Mouse (Mus musculus) frontal cortex, postnatal 14 days (tissue): ENCODE data around the gene Syvn1.

Experiments used
- DNase-seq, 2 experiments: peaks; one replicate each; pipeline ENCODE4 v3.0.0; 2022; ENCODE audit warnings: low spot score in 2 of 2

Gene Syvn1

GRCm38 (mm10) chr19:6046294-6047153 lies at the start of gene Syvn1:
Gene Syvn1 (plus strand): TSS chr19:6046576.
- peak; percentile 88 to 91 for DNase-seq

DNA sequence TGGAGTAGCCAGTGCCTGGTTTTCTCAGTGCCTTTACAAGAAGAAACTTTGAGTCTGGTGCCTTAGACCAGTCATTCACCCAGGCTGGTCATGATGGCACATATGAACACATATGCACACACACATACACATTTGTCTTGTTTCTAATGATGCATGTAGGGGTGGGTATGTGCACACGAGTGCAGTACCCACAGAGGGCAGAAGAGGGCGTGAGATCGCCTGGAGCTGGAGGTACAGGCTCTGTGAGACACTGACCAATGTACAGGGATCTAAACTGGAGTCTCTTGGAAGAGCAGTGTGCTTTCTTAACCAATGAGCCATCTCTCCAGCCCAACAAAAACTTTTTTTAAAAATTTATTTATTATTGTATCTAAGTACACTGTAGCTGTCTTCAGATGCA lies 48.2 kb upstream of the Syvn1 start:
- DNase-seq = no peak

- DNase-seq = no peak
Observed at GRCm38 (mm10) chr19:5999969-6000368, 46.4 kb upstream of the Syvn1 start.

- DNase-seq = no peak
Observed at GRCm38 (mm10) chr19:6005541-6005940, 40.8 kb upstream of the Syvn1 start.

- DNase-seq = no peak
Observed at GRCm38 (mm10) chr19:6007013-6007412, 39.4 kb upstream of the Syvn1 start.

DNA sequence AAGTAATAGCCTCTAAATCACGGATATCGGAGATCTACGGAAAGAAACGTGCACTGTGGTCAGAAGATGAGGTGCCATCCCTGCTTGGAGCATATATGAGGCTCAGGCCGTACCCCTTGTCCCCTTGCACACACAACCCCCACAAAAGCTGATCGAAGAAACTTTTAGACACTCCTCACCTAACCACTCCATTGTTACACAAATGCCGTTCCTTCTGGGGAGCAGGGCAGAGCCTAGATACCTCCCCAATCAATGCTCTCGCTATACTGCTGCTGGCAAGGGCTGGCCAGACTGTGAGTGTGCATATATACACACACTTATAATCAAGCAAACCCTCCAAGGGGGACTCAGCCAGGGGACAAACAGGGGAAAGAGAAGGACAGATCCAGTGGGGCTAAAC lies 37.2 kb upstream of the Syvn1 start:
- no peak for DNase-seq

GRCm38 (mm10) chr19:6013691-6014090 lies 32.7 kb upstream of the Syvn1 start:
- no peak for DNase-seq

- no peak for DNase-seq
Observed at GRCm38 (mm10) chr19:6014991-6015510, 31.3 kb upstream of the Syvn1 start.

DNA sequence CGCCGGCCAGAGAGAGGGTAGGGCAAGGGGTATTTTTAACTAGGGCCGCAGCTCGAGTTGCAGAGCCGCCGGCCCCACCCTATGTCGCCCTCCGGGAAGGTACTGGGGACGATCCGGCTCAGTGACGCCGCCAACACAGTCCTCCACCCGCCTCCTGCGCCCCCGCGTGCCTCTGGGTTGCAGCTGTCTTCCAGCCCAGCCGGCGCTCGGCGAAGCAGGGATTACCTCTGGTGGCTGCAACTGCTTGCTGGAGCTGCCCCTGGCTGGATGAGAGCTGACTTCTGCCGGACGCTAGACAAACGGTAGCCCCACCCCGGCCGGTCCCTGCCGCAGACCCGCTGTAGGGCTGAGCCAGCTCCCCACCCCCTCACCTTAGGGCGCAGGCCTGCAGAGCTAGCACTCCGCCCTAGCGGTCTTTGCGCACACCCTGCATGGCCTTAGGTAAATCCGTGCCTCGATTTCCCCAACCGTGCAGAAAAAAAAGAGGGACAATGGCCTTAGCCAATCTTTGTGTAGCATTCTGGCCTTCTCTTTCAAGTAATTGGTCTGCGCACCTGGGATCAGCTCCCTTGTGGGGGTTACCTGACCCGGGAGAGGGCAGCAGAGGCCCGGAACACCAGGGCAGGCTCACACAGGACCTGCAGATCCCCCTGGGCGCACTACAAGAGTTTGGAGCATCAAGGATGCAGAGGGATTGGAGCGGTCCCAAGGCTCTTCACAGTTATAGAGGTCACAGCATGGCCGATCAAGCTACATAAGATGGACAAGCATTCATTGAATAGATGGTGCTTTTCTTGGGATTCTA lies 30.7 kb upstream of the Syvn1 start, which contains the start of gene Capn1:
Gene Capn1, minus strand, starts transcription at position 387 of the 805 bp plus-strand sequence.
- DNase-seq = peak; percentile 22 to 45

GRCm38 (mm10) chr19:6016532-6016931 lies 29.8 kb upstream of the Syvn1 start:
- DNase-seq = no peak

DNA sequence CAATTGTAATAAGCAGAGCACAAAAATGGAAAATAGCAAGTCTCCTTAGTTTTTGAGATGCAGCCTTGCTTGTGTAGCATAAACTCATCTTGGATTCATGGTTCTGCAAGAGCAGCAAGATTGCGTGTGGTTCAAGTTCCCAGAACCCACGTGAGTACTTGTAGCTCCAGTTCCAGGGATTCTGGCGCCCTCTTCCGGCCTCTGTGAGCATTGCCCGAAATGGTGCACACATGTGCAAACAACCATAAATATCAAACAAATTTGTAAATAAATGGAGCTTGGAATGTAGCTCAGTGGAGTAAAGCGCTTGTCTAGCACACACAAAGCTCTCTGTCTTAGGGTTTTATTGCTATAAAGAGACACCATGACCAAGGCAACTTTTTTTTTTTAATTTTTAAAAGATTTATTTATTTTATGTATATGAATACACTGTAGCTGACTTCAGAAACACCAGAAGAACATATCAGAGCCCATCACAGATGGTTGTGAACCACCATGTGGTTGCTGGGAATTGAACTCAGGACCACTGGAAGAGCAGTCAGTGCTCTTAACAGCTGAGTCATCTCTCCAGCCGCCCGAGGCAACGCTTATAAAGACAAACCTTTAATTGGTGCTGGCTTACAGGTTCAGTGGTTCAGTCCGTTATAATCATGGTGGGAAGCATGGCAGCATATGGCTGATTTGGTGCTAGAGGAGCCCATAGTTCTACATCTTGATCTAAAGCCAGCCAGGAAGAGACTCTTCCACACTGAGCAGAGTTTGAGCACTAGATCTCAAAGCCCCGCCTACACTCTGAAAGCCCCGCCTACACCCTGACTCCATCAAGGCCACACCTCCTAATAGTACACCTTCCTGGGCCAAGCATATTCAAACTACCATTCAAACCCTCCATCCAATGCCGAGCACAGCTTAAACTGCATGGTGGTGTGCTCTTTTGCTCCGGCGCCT lies 28.0 kb upstream of the Syvn1 start:
- peak; percentile 64 to 81 for DNase-seq

DNA sequence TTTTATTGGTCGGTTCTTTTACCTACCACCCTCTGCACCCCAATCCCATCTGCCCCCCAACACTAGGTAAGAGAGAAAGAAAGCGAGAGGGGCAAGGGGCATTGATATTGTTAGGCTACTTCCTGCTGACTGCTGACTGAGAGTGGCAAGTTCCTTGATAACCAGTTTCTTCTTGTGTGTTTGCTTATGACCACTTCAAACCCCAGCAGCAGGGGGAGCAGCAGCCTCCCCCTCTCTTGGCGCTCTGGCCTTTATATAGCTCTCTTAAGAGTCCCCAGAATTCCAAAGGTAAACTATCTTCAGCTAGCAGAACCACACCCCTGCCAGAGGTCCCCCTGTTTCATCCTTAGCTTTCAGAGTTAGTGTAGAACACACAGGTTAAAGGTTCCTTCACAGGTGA lies 26.1 kb upstream of the Syvn1 start:
- no peak for DNase-seq

DNA sequence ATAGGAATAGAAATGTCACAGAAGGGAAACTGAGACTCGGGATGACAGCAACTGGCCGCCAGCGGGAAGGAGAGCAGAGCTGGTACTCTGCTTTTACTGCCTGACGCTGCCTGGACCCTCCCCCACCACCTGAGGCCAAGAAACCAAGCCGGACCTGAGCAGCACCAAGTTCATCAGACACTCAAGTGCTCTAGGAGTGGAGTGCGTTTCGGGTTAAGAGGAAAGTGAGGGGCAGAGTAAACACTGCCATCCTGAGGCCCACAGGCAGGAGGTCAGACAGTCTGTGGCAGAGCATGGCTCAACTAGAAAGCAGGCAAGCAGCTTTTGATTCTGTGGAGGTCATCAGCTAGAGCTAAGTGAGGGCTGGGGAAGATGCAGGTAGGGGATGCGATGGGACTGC lies 23.3 kb upstream of the Syvn1 start:
- no peak for DNase-seq

GRCm38 (mm10) chr19:6023930-6024329 lies 22.4 kb upstream of the Syvn1 start:
- no peak for DNase-seq

GRCm38 (mm10) chr19:6028991-6029390 lies 17.4 kb upstream of the Syvn1 start:
- no peak for DNase-seq

DNA sequence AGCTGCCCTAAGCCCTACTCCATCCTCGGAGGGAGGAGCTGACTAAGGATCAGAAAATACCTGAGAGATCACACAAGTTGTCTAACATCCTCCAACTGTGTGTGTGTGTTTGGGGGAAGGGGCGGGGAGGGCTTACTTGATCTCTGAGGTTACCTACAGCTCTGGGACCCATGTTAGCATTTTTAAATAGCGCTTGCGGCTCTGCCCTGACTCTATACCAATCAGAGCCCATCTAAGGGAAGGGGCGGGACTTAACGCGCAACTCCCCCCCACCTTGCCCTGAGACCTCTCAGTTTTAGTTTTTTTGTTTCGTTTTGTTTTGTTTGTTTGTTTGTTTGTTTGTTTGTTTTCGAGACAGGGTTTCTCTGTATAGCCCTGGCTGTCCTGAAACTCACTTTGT lies 16.9 kb upstream of the Syvn1 start:
- DNase-seq = no peak

DNA sequence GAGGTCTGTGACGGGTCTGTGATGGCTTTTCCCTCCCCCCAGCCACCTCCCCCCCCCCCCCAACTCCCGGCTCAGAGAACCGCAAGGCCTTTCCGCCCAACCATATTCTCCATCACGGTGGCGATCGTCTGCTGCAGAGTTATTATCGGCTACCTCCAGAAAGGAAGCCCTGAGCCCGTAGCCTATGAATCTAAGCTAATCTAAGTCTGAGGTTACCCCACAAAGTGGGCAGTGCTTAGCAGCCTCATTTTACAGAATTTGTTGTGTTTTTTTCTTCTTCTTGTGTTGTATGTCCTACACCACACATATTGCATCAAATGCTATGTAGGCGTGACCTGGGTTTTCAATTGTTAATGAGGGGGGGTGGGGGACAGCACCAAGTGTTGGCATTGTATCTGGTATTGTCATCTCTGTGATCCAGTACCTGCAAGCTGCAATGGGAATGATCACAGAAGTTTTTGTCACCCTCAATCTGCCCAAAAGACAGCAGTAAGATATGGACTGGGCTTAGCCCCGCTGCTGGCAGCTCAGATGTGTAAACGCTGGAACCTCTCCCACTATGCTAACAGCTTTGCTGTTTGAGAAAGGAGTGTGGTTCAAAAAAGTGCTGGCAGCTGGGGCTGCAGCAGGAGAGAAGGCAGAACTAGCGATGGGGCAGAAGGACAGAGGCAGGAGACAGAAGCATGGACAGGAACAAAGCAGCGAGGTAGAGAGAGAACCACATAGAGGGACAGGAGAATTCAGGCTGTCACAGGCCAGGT lies 15.7 kb upstream of the Syvn1 start:
- DNase-seq = no peak

DNA sequence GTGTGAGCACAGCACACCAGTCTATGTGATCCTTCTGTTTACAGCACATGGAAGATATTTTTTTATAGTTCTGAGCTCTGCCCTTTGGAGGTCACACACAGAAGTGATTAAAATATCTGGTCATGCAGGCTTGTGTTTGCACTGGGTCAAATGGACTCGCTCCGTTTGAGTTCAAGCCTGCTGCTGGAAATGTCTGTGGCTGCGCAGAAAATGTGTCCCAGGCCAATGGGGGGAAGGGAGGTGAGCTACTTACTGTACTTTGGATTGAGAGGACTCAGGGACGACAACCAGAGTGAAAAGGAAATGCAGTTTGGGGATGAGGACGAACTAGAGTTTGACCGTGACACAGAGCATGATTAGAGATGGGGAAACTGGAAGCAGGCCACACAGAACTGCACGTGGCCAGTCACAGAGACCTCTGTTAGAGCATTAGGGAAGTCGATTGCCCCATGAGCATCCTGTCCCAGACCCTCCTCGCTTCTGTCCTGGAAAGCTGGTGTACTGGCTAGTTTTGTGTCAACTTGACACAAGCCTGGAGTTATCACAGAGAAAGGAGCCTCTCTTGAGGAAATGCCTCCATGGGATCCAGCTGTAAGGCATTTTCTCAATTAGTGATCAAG lies 10.3 kb upstream of the Syvn1 start:
- DNase-seq = no peak

DNA sequence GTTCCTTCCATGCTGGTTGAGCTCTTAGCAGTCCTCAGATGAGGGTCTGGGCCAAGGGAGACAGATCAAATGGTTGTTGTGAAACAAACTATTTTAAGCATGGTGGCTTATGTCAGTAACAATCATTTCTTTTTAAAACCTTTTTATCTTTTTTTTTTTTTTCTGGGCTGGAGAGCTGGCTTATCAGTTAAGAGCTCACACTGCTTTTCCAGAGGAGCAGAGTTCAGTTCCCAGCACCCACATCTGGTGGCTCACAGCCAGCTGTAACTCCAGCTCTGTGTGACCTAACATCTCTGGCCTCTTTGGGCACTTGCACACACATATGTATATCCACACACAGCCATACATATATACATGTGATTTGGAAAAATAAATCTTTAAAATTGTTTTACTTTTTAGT lies 8.7 kb upstream of the Syvn1 start:
- DNase-seq = no peak

GRCm38 (mm10) chr19:6038326-6038725 lies 8.1 kb upstream of the Syvn1 start:
- no peak for DNase-seq
